Mouse (Mus musculus) liver, embryonic 15.5 days (tissue): ENCODE results near the gene Trpm3. TPM values are rescaled to one million over a fixed set of nuclear protein-coding genes. Genes with fewer than 3 reads are reported as not detected.

Experiments used
- ATAC-seq: fragments of 200-750 bp; cut with Nextera tagmentation; 2 replicates; pipeline ENCODE4 v1.8.0; 2017; ENCODE audit warnings: moderate number of reproducible peaks, mild to moderate bottlenecking, moderate library complexity; ENCODE audit not compliant: insufficient read depth
- H3K27ac ChIP-seq: fragments of 300-500 bp; sonication (generic); replicated peaks from 2 replicates; pipeline ENCODE4 v1.5.1; 2015; ENCODE audit warnings: mild to moderate bottlenecking, inconsistent platforms
- H3K27me3 ChIP-seq: fragments of 300-500 bp; sonication (generic); 2 replicates; pipeline ENCODE4 v1.6.1; 2015; ENCODE audit warnings: mild to moderate bottlenecking, inconsistent platforms
- H3K36me3 ChIP-seq: fragments of 300-500 bp; sonication (generic); replicated peaks from 2 replicates; pipeline ENCODE4 v1.6.1; 2015; ENCODE audit warnings: moderate library complexity, mild to moderate bottlenecking, inconsistent platforms
- H3K4me1 ChIP-seq: fragments of 300-500 bp; sonication (generic); replicated peaks from 2 replicates; pipeline ENCODE4 v1.6.1; 2015; ENCODE audit warnings: inconsistent platforms
- H3K4me2 ChIP-seq: fragments of 300-500 bp; sonication (generic); 2 replicates; pipeline ENCODE4 v1.6.1; 2015; ENCODE audit warnings: moderate library complexity, mild to moderate bottlenecking, inconsistent platforms
- H3K4me3 ChIP-seq: fragments of 300-500 bp; sonication (generic); replicated peaks from 2 replicates; pipeline ENCODE4 v1.5.1; 2015; ENCODE audit warnings: mild to moderate bottlenecking, inconsistent platforms
- H3K9ac ChIP-seq: fragments of 300-500 bp; sonication (generic); 2 replicates; pipeline ENCODE4 v1.6.1; 2015; ENCODE audit warnings: moderate library complexity, mild to moderate bottlenecking, inconsistent platforms
- H3K9me3 ChIP-seq: fragments of 300-500 bp; sonication (generic); replicated peaks from 2 replicates; pipeline ENCODE4 v1.6.1; 2016; ENCODE audit warnings: inconsistent platforms
- WGBS: fragments of 180-500 bp; shearing (Covaris S2); methylation state at CpG from one replicate; pipeline ENCODE4 v1.1.7; 2015; ENCODE audit warnings: mixed read lengths; ENCODE audit not compliant: insufficient replicate concordance; 5-methylcytosine and 5-hydroxymethylcytosine counted together
- polyA plus RNA-seq: library from polyadenylated mRNA; unstranded; fragments of >200 nt; fragmentation: Nextera tagmentation; extraction: Ambion mirVana; gene quantifications from 2 replicates; pipeline ENCODE4 v1.2.1, GENCODE M21; 2015

Trpm3 gene
- polyA plus RNA-seq, 1 experiment from 2014 or later = 0.03 TPM

DNA sequence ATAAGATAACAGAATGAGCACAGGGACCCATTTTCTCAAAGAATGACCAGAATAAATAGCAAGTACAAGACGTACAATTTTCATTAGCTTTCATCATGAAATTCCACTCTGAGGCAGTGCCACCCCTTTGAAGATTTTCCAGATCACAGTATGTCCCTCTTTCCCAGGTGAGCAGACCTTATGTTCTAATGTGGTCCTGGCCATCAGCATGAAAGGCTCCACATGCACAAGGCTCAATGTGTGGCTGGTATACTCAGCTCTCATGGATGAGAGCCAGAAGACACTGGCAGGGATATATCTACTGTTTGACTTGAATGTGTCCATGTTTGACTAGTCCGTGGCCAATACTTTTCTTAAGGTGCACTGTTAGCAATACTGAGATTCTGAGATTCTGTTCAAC is 298.4 kb downstream of the Trpm3 start:
- Histone ChIP-seq H3K9ac (no peak overlapping the region), H3K27ac (no peak overlapping the region), H3K4me3 (no peak overlapping the region), H3K4me1 (no peaks in the 10 kb centered on the region), H3K4me2 (no peak overlapping the region), H3K27me3 (no peaks in the 10 kb centered on the region), H3K9me3 (no peaks in the 10 kb centered on the region), H3K36me3 (no peaks in the 10 kb centered on the region)
- no peak for ATAC-seq
- 54% methylated on average over 2 of the region's 2 CpGs for WGBS

DNA sequence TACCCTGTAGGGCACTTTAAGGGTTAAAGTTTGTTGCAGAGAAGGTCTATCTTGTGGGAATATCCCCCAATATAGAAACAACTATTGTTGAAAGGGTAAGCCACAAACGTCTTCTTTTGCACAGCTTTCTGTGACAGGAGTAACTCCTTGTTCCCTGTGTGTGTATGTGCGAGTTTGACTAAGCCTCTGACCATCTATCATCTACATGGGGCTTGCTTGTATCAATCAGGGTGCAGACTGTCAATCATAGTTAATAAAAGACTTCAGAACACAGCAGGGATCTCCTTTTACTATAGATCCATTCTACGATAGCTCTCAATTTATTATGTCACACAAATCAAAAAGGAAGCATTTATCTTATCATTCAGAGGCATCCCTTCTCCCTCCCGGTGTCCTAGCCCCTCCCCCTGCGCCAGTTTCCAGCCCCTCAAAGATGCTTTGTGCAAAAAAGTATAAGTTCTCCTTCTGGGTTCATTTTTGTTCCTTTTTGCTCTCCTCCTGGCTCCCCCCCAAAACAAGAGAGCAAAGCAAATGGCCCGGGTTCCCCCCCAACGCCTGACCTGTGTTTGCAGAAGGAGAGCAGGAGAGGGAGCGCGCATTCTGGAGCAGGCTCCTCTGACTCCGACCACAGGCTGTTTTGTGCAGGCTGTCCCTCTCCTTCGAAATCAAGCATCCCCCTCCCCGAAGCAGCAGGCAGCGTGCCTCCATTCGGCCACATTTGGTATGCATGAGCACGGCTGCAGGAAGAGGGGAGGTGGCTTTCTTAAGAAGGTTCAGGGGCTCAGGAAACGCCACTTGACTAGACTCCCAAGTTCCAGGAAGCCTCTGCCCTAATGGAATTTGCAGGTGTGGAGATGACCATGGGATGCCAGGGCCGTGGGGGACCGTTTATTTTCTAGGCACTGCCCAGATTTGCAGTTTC is 308.8 kb downstream of the Trpm3 start:
- WGBS = 6% methylated on average over 18 of the region's 18 CpGs
- no peak overlapping the region for H3K4me3 ChIP-seq

DNA sequence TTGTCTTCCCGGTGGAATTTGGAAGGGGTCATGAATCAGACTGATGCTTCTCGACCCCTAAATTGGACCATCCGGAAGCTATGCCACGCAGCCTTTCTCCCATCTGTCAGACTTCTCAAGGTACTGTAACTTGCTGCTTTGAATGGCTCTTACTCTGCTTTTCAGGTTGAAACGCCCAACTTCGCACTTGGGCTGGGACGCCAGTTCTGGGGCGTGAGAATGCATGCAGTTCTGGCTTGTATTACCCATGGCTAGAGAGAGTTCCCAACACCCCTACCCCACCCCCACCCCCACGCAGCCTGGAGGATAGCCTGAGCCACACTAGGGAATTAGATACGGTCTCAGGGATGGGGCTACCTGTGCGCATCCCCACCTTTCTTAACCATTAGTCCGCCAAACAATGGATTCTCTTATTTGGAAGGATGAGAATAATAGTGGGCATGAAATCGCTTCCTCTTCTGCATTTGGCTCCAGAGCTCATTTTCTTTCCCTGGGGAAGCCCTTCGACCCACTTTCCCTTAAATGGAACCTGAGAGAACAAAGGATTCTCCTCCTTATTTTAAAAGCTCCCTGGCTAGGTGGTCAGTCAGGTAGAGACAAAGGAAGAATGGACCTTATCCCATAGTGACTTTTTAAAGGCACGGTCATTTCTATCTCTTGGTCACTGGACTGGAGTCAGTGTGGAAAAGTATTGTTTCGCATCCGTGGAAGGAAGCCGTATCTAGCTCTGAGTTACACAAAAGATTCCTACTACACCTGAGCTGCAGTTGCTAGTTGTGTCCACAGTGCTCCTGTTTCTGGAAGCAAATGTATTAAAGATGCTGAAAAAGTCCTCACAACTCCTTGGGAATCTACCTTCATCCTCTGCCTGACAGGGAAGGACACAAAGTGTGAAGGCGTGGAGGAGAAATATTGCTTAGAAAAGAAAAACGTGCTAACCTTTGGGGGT is 309.8 kb downstream of the Trpm3 start:
- Histone ChIP-seq H3K4me2 (no peak overlapping the region), H3K27ac (no peak overlapping the region), H3K27me3 (no peaks in the 10 kb centered on the region), H3K36me3 (no peaks in the 10 kb centered on the region), H3K9ac (no peak overlapping the region), H3K4me1 (no peaks in the 10 kb centered on the region), H3K4me3 (no peak overlapping the region), H3K9me3 (no peaks in the 10 kb centered on the region)
- ATAC-seq = no peak
- WGBS = 34% methylated on average over 20 of the region's 20 CpGs

More for the DNA sequence above, 308.8 kb downstream of the Trpm3 start:
- Histone ChIP-seq H3K36me3 (no peaks in the 10 kb centered on the region), H3K27me3 (no peaks in the 10 kb centered on the region), H3K4me1 (no peaks in the 10 kb centered on the region), H3K9ac (no peak overlapping the region), H3K27ac (no peak overlapping the region), H3K9me3 (no peaks in the 10 kb centered on the region), H3K4me2 (no peak overlapping the region)
- no peak for ATAC-seq

DNA sequence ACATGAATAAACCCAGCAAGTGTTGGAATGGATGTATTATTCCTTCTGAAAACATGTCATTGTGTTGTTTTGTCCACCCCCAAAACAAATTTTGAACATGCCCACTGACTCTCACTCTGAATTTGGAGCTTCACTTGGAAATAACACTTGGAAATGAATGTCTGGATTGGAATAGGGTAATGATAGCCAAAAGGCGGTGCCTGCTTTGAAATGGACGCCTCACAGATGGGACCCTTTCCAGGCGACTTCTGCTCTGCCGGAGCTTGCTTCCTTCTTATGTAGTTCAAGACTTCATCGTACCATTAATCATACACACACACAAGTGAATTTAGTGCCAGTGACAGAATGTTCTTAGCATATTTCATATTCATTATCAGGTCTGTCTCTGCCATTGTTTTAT is 312.4 kb downstream of the Trpm3 start:
- H3K4me1 ChIP-seq = no peaks in the 10 kb centered on the region
- no peaks in the 10 kb centered on the region for H3K9me3 ChIP-seq
- WGBS = 60% methylated on average over 5 of the region's 5 CpGs
- no peaks in the 10 kb centered on the region for H3K27me3 ChIP-seq
- H3K9ac ChIP-seq = no peak overlapping the region
- no peak overlapping the region for H3K4me3 ChIP-seq
- H3K36me3 ChIP-seq = no peaks in the 10 kb centered on the region
- no peak overlapping the region for H3K4me2 ChIP-seq
- ATAC-seq = no peak
- H3K27ac ChIP-seq = no peak overlapping the region

DNA sequence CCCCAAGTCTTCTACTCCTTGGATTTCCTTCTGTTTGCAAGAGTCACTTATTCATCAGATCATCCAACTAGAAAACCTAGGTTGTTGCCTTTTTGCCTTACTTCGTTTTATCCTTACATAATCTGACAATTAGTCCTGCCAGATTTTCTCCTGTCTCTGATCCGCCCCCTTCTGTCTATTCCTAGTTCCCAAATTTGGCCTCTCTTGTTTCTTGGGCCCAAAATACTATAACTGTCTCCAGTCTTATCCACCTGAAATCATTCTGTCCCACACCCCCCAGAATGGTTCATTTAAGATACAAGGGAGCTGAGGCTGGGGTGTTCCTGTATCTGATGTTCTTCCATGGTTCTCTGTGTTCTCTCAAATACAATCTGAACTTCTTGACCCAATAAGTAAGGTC is 318.1 kb downstream of the Trpm3 start:
- Histone ChIP-seq H3K4me2 (no peak overlapping the region), H3K9ac (no peak overlapping the region), H3K36me3 (no peaks in the 10 kb centered on the region), H3K4me1 (no peaks in the 10 kb centered on the region), H3K9me3 (no peaks in the 10 kb centered on the region), H3K27ac (no peak overlapping the region), H3K4me3 (no peak overlapping the region), H3K27me3 (no peaks in the 10 kb centered on the region)
- no peak for ATAC-seq
- WGBS = 54% methylated on average over 2 of the region's 2 CpGs

DNA sequence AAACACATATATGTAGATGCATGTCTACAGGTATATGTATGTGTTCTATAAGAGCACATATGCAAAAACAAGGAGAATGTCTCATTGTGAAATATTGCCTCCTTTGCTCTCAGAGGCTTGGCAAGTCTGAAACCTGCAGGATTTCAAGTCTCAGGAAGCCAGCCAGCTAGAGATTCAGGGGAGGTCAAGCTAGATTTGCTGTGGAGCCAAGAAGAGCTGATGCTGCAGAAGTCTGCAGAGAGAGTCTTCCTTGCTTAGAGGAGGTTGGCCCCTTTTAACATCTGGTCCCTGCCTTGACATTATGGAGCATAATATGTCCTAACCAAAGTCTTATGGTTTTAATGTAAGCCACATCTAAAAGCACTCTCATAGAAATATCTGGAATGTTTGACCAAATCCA is 323.2 kb downstream of the Trpm3 start:
- Histone ChIP-seq H3K9ac (no peak overlapping the region), H3K4me2 (no peak overlapping the region), H3K36me3 (no peaks in the 10 kb centered on the region), H3K9me3 (no peaks in the 10 kb centered on the region), H3K4me1 (no peaks in the 10 kb centered on the region), H3K27ac (no peak overlapping the region), H3K4me3 (no peak overlapping the region), H3K27me3 (no peaks in the 10 kb centered on the region)
- ATAC-seq = no peak

DNA sequence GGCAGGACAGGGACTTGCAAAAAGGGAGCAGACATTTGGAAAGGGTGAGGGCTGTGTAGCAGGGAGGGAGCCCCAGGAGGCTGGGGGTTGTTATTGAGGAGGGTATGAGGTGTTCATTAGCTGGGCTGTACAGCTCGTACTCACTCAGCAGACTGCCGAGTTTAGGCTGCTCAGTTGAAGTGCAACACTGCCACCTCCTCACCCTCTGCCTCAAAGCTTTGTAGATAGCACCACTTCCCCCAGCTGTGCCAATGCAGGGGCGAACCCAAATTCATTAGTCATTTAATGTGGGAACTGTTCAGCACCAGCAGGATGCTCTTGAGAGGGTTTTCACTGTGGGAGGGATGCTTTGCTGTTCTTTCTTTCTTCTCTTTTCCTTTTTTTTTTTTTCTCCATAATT is 324.7 kb downstream of the Trpm3 start:
- Histone ChIP-seq H3K27me3 (no peaks in the 10 kb centered on the region), H3K36me3 (no peaks in the 10 kb centered on the region), H3K4me3 (no peak overlapping the region), H3K4me2 (no peak overlapping the region), H3K27ac (no peak overlapping the region), H3K9ac (no peak overlapping the region), H3K4me1 (no peaks in the 10 kb centered on the region), H3K9me3 (no peaks in the 10 kb centered on the region)
- WGBS = 41% methylated on average over 3 of the region's 3 CpGs
- ATAC-seq = no peak

DNA sequence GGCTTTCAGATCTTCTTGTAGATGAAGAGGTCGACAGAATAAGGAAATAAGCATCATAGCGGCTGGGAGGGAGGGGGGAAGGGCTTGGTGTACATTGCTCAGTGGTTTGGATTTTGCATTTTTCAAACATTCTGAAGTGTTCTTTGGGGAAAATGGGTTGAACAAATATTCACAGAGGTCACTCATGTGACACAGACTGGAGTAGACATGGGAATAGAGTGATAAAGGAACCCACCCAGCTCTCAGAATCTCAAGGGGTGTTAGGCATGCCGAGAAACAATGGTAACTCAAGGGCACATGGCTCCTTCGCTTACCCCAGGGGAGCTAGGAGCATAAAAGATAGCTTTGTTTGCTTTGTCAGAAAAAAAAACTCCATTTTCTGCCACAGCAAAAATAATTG is 330.8 kb downstream of the Trpm3 start:
- no peak for ATAC-seq

DNA sequence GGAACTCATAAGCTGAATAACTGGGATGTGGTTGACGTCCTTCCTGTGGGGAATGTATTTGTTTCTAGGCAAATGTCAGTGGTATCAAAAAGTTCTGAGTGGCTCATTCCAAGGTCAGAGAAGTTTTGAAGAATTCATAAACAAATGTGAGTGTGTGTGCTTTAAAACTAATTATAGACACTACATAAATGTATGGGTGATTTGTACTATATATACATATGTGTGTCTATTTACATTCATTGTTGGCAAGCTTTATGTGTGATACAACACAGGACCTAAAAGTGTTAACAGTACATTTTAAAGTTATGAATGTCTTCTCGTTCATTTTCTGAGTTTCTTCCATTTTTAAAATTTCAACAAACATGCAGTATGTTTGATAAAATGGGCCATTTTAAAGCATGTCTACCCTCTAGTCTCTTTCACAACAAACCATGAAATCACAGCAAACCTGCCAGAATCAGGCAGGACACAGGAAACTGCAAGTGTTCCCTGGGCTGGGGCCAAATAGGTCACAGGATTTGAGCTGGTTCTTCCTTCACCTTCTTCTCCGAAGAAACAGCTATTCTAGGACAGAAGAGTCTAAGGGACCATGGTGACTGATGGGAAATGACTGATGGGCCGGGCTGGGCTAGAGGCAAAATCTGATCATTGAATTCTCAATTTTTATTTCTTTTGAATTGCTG is 334.3 kb downstream of the Trpm3 start:
- ATAC-seq = no peak
- H3K4me3 ChIP-seq = no peak overlapping the region
- no peaks in the 10 kb centered on the region for H3K9me3 ChIP-seq
- H3K27ac ChIP-seq = no peak overlapping the region
- H3K4me2 ChIP-seq = no peak overlapping the region
- H3K36me3 ChIP-seq = no peaks in the 10 kb centered on the region
- no peaks in the 10 kb centered on the region for H3K27me3 ChIP-seq
- no peaks in the 10 kb centered on the region for H3K4me1 ChIP-seq
- H3K9ac ChIP-seq = no peak overlapping the region
- 50% methylated on average over 4 of the region's 4 CpGs for WGBS

More for the DNA sequence above, 330.8 kb downstream of the Trpm3 start:
- 44% methylated on average over 4 of the region's 4 CpGs for WGBS
- Histone ChIP-seq H3K27ac (no peak overlapping the region), H3K4me3 (no peak overlapping the region), H3K9me3 (no peaks in the 10 kb centered on the region), H3K27me3 (no peaks in the 10 kb centered on the region), H3K4me1 (no peaks in the 10 kb centered on the region), H3K4me2 (no peak overlapping the region), H3K9ac (no peak overlapping the region), H3K36me3 (no peaks in the 10 kb centered on the region)

DNA sequence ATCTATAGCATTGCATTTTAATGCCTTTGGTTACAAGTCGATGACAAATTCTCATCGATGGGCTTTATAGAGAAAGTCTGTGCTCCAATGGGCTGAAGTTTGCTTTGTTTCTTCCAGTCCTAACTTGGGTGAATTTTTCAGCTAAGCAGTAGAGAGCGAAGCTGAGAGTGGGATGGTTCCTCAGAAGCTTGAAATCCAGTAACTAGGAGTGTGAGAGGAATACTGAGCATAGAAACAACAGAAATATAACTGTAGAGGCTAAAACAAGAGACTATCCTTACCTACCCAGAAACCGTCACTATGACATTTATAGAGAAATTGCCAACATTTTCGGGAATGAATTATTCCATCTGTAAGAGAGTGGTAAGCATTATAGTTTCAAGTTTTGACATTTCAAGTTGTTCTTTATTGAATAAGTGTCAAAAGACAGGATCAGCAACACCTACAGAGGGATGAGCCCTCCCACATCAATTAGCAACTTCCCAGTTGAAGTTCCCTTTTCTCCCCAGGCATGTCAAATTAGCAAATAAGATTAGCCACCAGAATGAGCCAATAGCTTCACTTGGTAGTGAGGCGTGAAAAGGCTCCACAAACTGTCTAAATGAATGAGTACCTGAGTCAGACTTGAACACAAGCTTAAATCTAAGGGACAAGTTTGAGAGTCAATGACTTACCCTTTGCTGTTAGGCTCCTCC is 339.6 kb downstream of the Trpm3 start:
- Histone ChIP-seq H3K4me2 (no peak overlapping the region), H3K4me3 (no peak overlapping the region), H3K36me3 (no peaks in the 10 kb centered on the region), H3K9ac (no peak overlapping the region), H3K9me3 (no peaks in the 10 kb centered on the region), H3K4me1 (no peaks in the 10 kb centered on the region), H3K27me3 (no peaks in the 10 kb centered on the region), H3K27ac (no peak overlapping the region)
- 61% methylated on average over 6 of the region's 6 CpGs for WGBS
- ATAC-seq = no peak
